Mouse (Mus musculus) hindbrain, embryonic 11.5 days (tissue): ENCODE results near the gene Keap1. TPM values are rescaled to one million over a fixed set of nuclear protein-coding genes. Genes with fewer than 3 reads are reported as not detected.

Experiments used
- ATAC-seq: fragments of 200-750 bp; cut with Nextera tagmentation; 2 replicates; pipeline ENCODE4 v1.8.0; 2017; ENCODE audit warnings: mild to moderate bottlenecking, moderate TSS enrichment, moderate library complexity; ENCODE audit not compliant: low FRiP score
- DNase-seq: peaks from one replicate; pipeline ENCODE4 v3.0.0-alpha.2; 2015; ENCODE audit warnings: low spot score
- H3K27ac ChIP-seq: fragments of 300-500 bp; sonication (generic); 2 replicates; pipeline ENCODE4 v1.5.1; 2014; ENCODE audit warnings: mild to moderate bottlenecking, low read depth, low read length
- H3K27me3 ChIP-seq: fragments of 300-500 bp; sonication (generic); 2 replicates; pipeline ENCODE4 v1.6.1; 2014; ENCODE audit warnings: mild to moderate bottlenecking, low read length, moderate library complexity, mixed read lengths; ENCODE audit not compliant: control insufficient read depth, insufficient read depth
- H3K36me3 ChIP-seq: fragments of 300-500 bp; sonication (generic); 2 replicates; pipeline ENCODE4 v1.6.1; 2014; ENCODE audit warnings: mild to moderate bottlenecking, low read length, moderate library complexity, mixed read lengths; ENCODE audit not compliant: control insufficient read depth, insufficient read depth
- H3K4me1 ChIP-seq: fragments of 300-500 bp; sonication (generic); replicated peaks from 2 replicates; pipeline ENCODE4 v1.6.1; 2014; ENCODE audit warnings: low read length, mixed read lengths; ENCODE audit not compliant: control insufficient read depth, insufficient read depth
- H3K4me2 ChIP-seq: fragments of 300-500 bp; sonication (generic); replicated peaks from 2 replicates; pipeline ENCODE4 v1.6.1; 2014; ENCODE audit warnings: mild to moderate bottlenecking, low read depth, low read length
- H3K4me3 ChIP-seq: fragments of 300-500 bp; sonication (generic); 2 replicates; pipeline ENCODE4 v1.5.1; 2014; ENCODE audit warnings: low read depth, low read length
- H3K9ac ChIP-seq: fragments of 300-500 bp; sonication (generic); 2 replicates; pipeline ENCODE4 v1.6.1; 2014; ENCODE audit warnings: low read depth, low read length
- H3K9me3 ChIP-seq: fragments of 300-500 bp; sonication (generic); 2 replicates; pipeline ENCODE4 v1.6.1; 2016; ENCODE audit warnings: low read length; ENCODE audit not compliant: control insufficient read depth
- WGBS: fragments of 180-500 bp; shearing (Covaris S2); extraction: QIAGEN DNeasy Blood & Tissue Kit; methylation state at CpG from one replicate; pipeline ENCODE4 v1.1.7; 2014; 5-methylcytosine and 5-hydroxymethylcytosine counted together
- polyA plus RNA-seq: library from polyadenylated mRNA; unstranded; fragments of >200 nt; fragmentation: Nextera tagmentation; extraction: Ambion mirVana; gene quantifications from 2 replicates; pipeline ENCODE4 v1.2.1, GENCODE M21; 2014

Keap1 gene
- polyA plus RNA-seq, 1 experiment from 2014 or later = 23.7 TPM

GRCm38 (mm10) chr9:21250509-21250908 lies 11.3 kb upstream of the Keap1 start:
- Histone ChIP-seq H3K4me1 (0 out of 2 replicates have a peak, but pooled peaks cover 3% of the 10 kb centered on the region), H3K36me3 (no peaks in the 10 kb centered on the region), H3K27ac (no peak overlapping the region), H3K9me3 (no peaks in the 10 kb centered on the region), H3K4me2 (no peak overlapping the region), H3K4me3 (no peak overlapping the region), H3K27me3 (peaks cover 50% of the 10 kb centered on the region), H3K9ac (no peak overlapping the region)
- ATAC-seq (no peak), DNase-seq (no peak)
- WGBS = 69% methylated on average over 2 of the region's 2 CpGs

- no peak overlapping the region for H3K9ac ChIP-seq
- DNase-seq (no peak), ATAC-seq (no peak)
- H3K9me3 ChIP-seq = no peaks in the 10 kb centered on the region
- H3K27me3 ChIP-seq = peaks cover 56% of the 10 kb centered on the region
- H3K4me3 ChIP-seq = no peak overlapping the region
- no peak overlapping the region for H3K4me2 ChIP-seq
- 32% methylated on average over 17 of the region's 17 CpGs for WGBS
- no peak overlapping the region for H3K27ac ChIP-seq
- peaks cover 3% of the 10 kb centered on the region; the same call in 1 of the 2 replicates for H3K4me1 ChIP-seq
- H3K36me3 ChIP-seq = no peaks in the 10 kb centered on the region
These were observed 10.7 kb upstream of the Keap1 start for GRCm38 (mm10) chr9:21249629-21250508.

GRCm38 (mm10) chr9:21248326-21248725 lies 9.2 kb upstream of the Keap1 start, which contains the start of gene S1pr5:
S1pr5 (minus strand) TSS chr9:21248443.
- Histone ChIP-seq H3K27ac (no peak within 1 kb of the TSS), H3K9ac (no peak within 1 kb of the TSS), H3K9me3 (no peaks in the 10 kb centered on the region), H3K27me3 (peaks cover 72% of the 10 kb centered on the region), H3K4me3 (no peak within 1 kb of the TSS), H3K4me1 (peaks cover 6% of the 10 kb centered on the region; the same call in 1 of the 2 replicates), H3K4me2 (0 out of 2 replicates have a peak within 1 kb of the TSS, but pooled peaks have one; percentile 28), H3K36me3 (no peaks in the 10 kb centered on the region)
- DNase-seq (no peak), ATAC-seq (no peak)
- WGBS = 2% methylated on average over 25 of the region's 30 CpGs

GRCm38 (mm10) chr9:21246342-21246741 lies 7.2 kb upstream of the Keap1 start:
- Histone ChIP-seq H3K4me2 (no peak overlapping the region), H3K4me1 (peaks cover 6% of the 10 kb centered on the region; the same call in 1 of the 2 replicates), H3K27me3 (peaks cover 85% of the 10 kb centered on the region), H3K9me3 (no peaks in the 10 kb centered on the region), H3K9ac (no peak overlapping the region), H3K36me3 (no peaks in the 10 kb centered on the region), H3K4me3 (no peak overlapping the region), H3K27ac (no peak overlapping the region)
- DNase-seq = no peak
- 59% methylated on average over 1 of the region's 1 CpGs for WGBS
- no peak for ATAC-seq

- H3K9ac ChIP-seq = peak overlapping the region; percentile 54; the same call in 1 of the 2 replicates
- DNase-seq = no peak
- H3K4me2 ChIP-seq = peak overlapping the region; percentile 77
- peaks cover 76% of the 10 kb centered on the region for H3K27me3 ChIP-seq
- WGBS = 1% methylated on average over 15 of the region's 16 CpGs
- H3K9me3 ChIP-seq = no peaks in the 10 kb centered on the region
- H3K4me3 ChIP-seq = peak overlapping the region; percentile 40
- H3K4me1 ChIP-seq = peaks cover 6% of the 10 kb centered on the region; the same call in 1 of the 2 replicates
- ATAC-seq = no peak
- H3K36me3 ChIP-seq = no peaks in the 10 kb centered on the region
- H3K27ac ChIP-seq = no peak overlapping the region
These were observed 5.9 kb upstream of the Keap1 start for GRCm38 (mm10) chr9:21245113-21245487.

GRCm38 (mm10) chr9:21244428-21245112 lies 5.4 kb upstream of the Keap1 start:
- Histone ChIP-seq H3K27ac (no peak overlapping the region), H3K9me3 (no peaks in the 10 kb centered on the region), H3K9ac (peak overlapping the region; percentile 54), H3K4me3 (peak overlapping the region; percentile 40), H3K4me1 (peaks cover 6% of the 10 kb centered on the region; the same call in 1 of the 2 replicates), H3K27me3 (peaks cover 71% of the 10 kb centered on the region), H3K36me3 (no peaks in the 10 kb centered on the region), H3K4me2 (peak overlapping the region; percentile 77)
- peak; percentile 49 for ATAC-seq
- DNase-seq = peak; percentile 65
- WGBS = under 1% methylated on average over 72 of the region's 72 CpGs

- H3K27ac ChIP-seq = no peak overlapping the region
These were observed 4.8 kb upstream of the Keap1 start for GRCm38 (mm10) chr9:21243826-21244427.

GRCm38 (mm10) chr9:21241343-21241742 lies 2.2 kb upstream of the Keap1 start:
- 3% methylated on average over 11 of the region's 11 CpGs for WGBS

More at GRCm38 (mm10) chr9:21243826-21244427, 4.8 kb upstream of the Keap1 start:
- Histone ChIP-seq H3K9ac (peak overlapping the region; percentile 54; the same call in 1 of the 2 replicates), H3K4me2 (peak overlapping the region; percentile 77), H3K36me3 (no peaks in the 10 kb centered on the region), H3K4me3 (peak overlapping the region; percentile 40), H3K9me3 (no peaks in the 10 kb centered on the region), H3K27me3 (peaks cover 65% of the 10 kb centered on the region), H3K4me1 (peaks cover 6% of the 10 kb centered on the region; the same call in 1 of the 2 replicates)
- DNase-seq (peak; percentile 35), ATAC-seq (no peak)
- 5% methylated on average over 42 of the region's 42 CpGs for WGBS

More at GRCm38 (mm10) chr9:21241343-21241742, 2.2 kb upstream of the Keap1 start:
- Histone ChIP-seq H3K4me3 (no peak overlapping the region), H3K4me2 (no peak overlapping the region), H3K36me3 (no peaks in the 10 kb centered on the region), H3K4me1 (peaks cover 10% of the 10 kb centered on the region), H3K27ac (no peak overlapping the region), H3K9ac (no peak overlapping the region), H3K9me3 (no peaks in the 10 kb centered on the region), H3K27me3 (peaks cover 44% of the 10 kb centered on the region)
- ATAC-seq (no peak), DNase-seq (peak; percentile 94)
